Mouse (Mus musculus) C2C12 (cell line): ENCODE measurements around the gene Cep85l.

Experiments used
- CTCF ChIP-seq: IDR thresholded peaks from one replicate; pipeline ENCODE4 v1.5.1; 2011; ENCODE audit not compliant: control insufficient read depth, insufficient read depth, insufficient read length
- MYOG ChIP-seq: IDR thresholded peaks from one replicate; pipeline ENCODE4 v1.6.1; 2011; ENCODE audit not compliant: control insufficient read depth, insufficient read length; ENCODE audit errors: extremely low read depth

DNA sequence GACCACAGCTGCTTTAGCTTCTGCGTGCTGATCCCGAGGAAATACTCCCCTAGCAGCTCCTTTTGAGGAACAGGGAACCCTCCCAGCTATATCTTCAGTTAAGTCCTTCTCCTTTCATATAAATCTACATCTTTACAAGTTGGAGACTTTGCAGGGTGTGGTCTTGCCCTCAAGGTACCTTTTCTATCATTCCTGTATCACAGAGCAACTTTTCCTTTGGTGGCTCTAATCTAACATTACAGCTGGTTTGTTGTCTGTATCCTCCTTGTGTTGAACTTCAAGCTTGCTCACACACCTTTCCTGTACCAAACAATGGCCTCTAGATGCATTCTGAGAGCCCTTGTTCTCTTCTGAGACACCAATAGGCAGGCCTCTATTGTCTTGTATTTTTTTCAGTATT lies 145.1 kb downstream of the Cep85l start:
- no peak for TF ChIP-seq MYOG
- TF ChIP-seq CTCF: no peak
